Mouse (Mus musculus) adrenal gland, postnatal 14 days (tissue): ENCODE measurements at regions not wholly inside any gene's neighbourhood (a gene's known extent, or its start where the extent isn't known, plus 50 kb on each side); places are given as distances from the start of the nearest gene placed in this dataset.

ENCODE experiments used
- DNase-seq: peaks from one replicate; pipeline ENCODE4 v3.0.0; 2021; ENCODE audit warnings: mixed read lengths

DNA sequence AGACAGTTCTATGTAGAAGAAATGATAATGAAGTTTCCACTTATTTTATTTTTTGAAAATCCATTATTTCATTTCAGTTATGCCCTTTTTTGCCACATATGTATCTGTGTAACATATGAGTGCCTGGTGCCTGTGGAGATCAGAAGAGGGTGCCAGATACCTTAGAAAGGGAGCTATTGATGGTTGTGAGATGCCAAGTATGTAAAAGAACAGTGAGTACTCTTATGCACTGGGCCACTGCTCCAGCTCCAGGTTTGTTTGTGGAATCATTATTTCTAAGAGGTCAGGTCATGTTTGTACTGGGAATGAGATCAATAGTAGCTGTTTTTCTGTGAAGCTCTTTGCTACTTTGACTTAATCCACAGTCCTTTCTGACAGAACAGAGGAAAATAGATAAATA lies 68.1 kb downstream of the Cenpw start:
- DNase-seq: no peak

DNA sequence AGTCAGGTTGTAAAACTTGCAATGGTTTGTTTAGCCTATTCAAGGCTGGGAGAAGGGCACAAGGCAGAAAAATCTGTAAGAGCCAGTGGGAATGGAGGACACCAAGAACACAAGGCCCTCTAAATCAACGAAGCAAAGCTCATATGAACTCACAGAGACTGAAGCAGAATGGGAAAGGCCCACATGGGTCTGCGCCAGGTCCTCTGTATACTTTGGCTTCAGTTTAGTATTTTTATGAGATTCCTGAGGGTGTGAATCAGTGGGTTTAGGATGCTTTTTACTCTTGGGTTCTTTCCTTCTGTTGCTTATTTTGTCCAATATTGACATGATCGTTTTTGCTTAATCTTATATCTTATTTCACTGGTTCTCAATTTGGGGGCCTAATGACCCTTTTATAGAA lies 90.0 kb downstream of the Cenpw start:
- DNase-seq: no peak

- no peak for DNase-seq
Measured at GRCm38 (mm10) chr10:30102443-30102842, 97.9 kb downstream of the Cenpw start.

DNA sequence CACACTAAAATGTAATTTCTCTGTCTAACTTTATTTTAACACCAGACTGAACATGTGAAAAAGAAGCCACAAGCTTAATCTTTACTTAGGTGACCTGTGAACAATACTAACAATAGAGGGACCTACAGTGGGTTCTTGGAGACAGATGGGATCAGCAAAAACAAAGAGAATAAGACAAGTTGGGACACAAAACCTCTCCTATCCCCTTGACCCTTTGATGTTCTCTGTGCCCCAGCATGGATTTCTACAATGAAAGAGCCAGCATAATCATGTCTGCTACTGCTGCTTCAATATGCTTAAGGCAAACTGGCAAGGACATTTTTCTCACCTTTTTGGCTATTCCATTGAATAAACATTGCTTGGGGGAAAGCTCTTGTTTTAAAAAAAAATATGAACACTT lies 105.8 kb downstream of the Cenpw start:
- DNase-seq: no peak

GRCm38 (mm10) chr10:30091549-30091948 lies 108.8 kb downstream of the Cenpw start:
- DNase-seq: no peak

DNA sequence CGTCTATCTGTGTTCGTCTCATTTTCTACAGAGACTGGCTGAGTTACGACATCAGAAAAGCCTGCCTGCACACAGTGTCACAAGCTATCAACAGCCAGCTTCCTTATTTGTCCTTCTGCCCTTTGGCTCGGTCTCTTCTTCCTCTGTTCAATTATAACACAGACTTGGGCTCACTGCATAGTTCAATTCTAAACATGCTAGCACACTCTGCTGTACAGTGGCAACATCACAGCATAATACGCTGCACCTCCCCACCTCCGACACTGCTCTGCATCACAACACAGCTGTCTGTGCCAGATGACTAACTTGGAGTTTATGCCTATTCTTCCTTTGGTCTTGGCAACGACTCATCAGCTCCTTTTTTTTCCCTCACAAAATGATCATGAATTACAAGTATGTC lies 111.0 kb downstream of the Cenpw start:
- peak; percentile 25 for DNase-seq

DNA sequence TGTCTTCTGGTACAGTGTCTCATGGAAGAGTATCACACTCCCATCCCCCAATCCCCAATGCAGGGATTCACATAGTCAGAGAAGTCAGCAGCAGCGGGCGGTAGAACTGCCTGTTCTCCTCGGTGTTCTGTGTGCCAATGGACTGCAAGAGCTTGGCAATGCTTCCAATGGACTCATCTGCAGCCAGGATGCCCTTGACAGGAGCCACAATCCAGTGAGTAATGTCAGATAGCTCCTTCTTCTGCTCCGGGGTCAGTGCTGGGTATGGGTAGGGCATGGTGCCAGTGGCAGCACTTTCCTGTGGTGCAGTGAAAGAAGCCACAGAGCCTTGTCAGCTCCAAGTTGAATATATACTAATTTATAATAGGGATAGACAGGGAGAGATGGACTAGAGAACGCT lies 115.3 kb downstream of the Cenpw start:
- peak; percentile 37 for DNase-seq

DNA sequence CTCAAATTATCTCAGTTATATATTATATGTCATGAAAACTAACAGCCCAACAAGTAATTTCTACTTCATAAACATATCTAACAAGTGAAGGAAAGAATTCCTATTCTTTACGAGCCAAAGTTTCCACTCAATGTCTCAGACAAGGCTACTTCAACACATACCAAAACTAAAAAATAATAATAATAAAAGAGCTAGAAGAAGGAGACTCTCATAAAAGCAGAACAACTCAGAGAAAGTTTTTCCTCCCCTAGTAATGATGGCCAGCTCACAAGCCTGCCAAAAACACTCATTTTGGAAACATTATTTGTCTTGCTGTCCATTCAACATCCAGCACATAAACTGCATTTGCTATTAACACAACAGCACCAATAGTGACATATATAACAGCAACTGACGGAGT lies 133.7 kb downstream of the Cenpw start:
- no peak for DNase-seq

DNA sequence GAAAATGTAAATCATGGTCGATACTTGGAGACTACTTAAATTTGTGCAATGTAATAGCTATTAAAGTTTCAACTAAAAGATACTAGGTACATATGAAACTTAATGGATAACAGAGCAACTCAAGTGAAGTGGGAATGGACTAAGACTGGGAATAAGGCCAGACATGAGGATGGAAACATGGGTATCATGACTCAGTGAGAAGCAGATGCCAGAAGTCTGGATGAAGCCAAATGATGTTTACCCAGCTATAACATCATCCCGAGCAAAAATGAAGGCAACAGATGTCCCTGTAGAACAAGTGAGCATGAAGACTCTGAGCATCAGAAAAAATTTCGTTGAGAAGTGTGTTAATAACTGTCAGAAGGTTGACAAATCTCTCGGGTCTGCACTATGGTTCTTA lies 169.7 kb downstream of the Cenpw start:
- DNase-seq: no peak

GRCm38 (mm10) chr10:30002950-30003636 lies 197.3 kb downstream of the Cenpw start:
- no peak for DNase-seq

GRCm38 (mm10) chr10:30000836-30001235 lies 199.5 kb downstream of the Cenpw start:
- no peak for DNase-seq

- no peak for DNase-seq
Measured at GRCm38 (mm10) chr10:29981539-29981938, 218.8 kb downstream of the Cenpw start.
